8 mouse cellular contexts compared by ENCODE assay signal in the genomic region with DNA sequence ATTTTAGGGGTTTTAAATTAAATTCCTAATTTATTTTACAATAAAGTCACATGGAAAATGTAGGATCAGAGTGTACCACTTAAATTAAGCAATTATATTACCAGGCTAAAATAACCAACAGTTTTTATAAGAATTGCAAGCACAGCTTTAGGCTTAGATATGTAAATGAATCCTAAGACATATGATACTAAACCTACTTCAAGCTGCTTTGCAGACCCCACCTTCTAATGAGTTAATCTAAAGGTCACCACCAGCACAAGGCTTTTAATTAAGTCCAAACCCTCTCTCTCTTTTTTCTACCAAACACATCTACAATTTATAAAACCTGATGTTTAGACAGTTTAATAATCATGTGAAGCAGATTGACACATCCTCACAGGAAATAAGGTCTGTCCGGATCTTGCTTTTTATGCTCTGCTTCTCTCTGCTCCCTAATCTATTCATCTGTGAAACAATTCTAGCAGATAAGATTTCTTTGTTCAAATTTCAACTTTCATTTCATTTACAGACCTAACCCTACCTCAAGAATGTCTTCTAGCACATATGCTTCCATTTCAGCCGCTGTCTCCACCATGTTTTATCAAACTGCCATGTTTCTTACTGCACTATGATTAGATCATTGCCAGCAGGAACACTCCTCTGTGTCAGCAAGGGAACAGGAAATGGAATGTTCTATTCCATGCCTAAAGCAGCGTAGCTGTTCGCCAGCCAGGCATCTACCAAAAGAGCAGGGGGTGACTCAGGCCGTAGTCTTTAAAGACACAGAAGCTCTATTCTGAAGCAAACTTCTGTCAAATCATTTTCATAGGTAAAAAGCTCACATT. TPM values are rescaled to one million over a fixed set of nuclear protein-coding genes. Genes with fewer than 3 reads are reported as not detected.
DNase-seq lines count a peak whose midpoint lies in the region; ATAC-seq lines count a peak whose summit lies in the region.

No protein-coding gene starts in this region.

- no peaks in the 10 kb centered on the region for H3K36me3 ChIP-seq in intestine, embryonic 15.5 days

- H3K9me3 ChIP-seq in intestine, embryonic 15.5 days: no peaks in the 10 kb centered on the region

- 46% methylated on average over 5 of the region's 5 CpGs for WGBS in intestine, embryonic 15.5 days

- no peaks in the 10 kb centered on the region for H3K27me3 ChIP-seq in intestine, embryonic 15.5 days (replicated peaks)

- H3K4me2 ChIP-seq in intestine, embryonic 15.5 days (replicated peaks): no peak overlapping the region; the same call in 1 of the 2 replicates

- no peak overlapping the region for H3K4me3 ChIP-seq in intestine, embryonic 15.5 days (replicated peaks)

- no peak overlapping the region for H3K27ac ChIP-seq in intestine, embryonic 15.5 days

- H3K4me1 ChIP-seq in intestine, embryonic 15.5 days (replicated peaks): peaks cover 3% of the 10 kb centered on the region; the same call in 1 of the 2 replicates

- ATAC-seq in intestine, embryonic 15.5 days: peak; percentile 83

- no peak overlapping the region for H3K9ac ChIP-seq in intestine, embryonic 15.5 days

- peak; percentile 58 for DNase-seq in urinary bladder, postnatal 14 days (ENCODE audit: low spot score)
- no peak for DNase-seq in urinary bladder, postnatal 10 days (ENCODE audit: low spot score)
- peak; percentile 12 for DNase-seq in embryo, embryonic 9.5 days (ENCODE audit: extremely low spot score)
- peak; percentile 98 for DNase-seq in heart, adult 11 months
- DNase-seq in left cerebral cortex, adult 9 months (ENCODE audit: low spot score in 2 of 2): peak; percentile 25 to 71
- peak; percentile 51 to 66 for DNase-seq in lung, postnatal 4 days
- DNase-seq in right cerebral cortex, adult 2 months (ENCODE audit: low spot score in 2 of 2): peak; percentile 64 to 71

RNA-seq across cellular contexts. Expression of a gene that starts 27.0 kb away (rescaled TPM):
- 23.1 and 23.2 TPM in 2 replicates for polyA plus RNA-seq in intestine, embryonic 15.5 days (2015; fragmentation: Nextera tagmentation; extraction: Ambion mirVana)

RNA-seq across cellular contexts. Expression of a gene that starts 27.7 kb away (rescaled TPM):
- polyA plus RNA-seq in intestine, embryonic 15.5 days (2015; fragmentation: Nextera tagmentation; extraction: Ambion mirVana): 5.5 and 6.6 TPM in 2 replicates
